Mouse (Mus musculus): ENCODE results near the gene Nrsn1. TPM values are rescaled to one million over a fixed set of nuclear protein-coding genes. Genes with fewer than 3 reads are reported as not detected.

Nrsn1 gene
- not detected for polyA plus RNA-seq (2014; fragmentation: Illumina TruSeq; extraction: RNeasy Lipid Tissue Mini Kit (QIAGEN cat#74804); ENCODE audit: low read depth, low replicate concordance)

GRCm38 (mm10) chr13:25270402-25270801, at the start of gene Nrsn1:
Gene Nrsn1, minus strand, starts transcription at chr13:25270502.

Other genes starting within 250 kb of the Nrsn1 start
- not detected for gene Dcdc2a, start 214.5 kb downstream of the Nrsn1 start, polyA plus RNA-seq (2014; fragmentation: Illumina TruSeq; extraction: RNeasy Lipid Tissue Mini Kit (QIAGEN cat#74804); ENCODE audit: low read depth, low replicate concordance)